Mouse (Mus musculus): Measurements from ENCODE around the gene Ppp1r3d. TPM values are rescaled to one million over a fixed set of nuclear protein-coding genes. Genes with fewer than 3 reads are reported as not detected.

The Ppp1r3d gene
- polyA plus RNA-seq (2012; ENCODE audit: insufficient read depth, insufficient read length, low replicate concordance, missing spikeins) = not detected in 2 replicates

- under 1% methylated on average over 74 of the region's 74 CpGs for WGBS
- peak within 1 kb of the TSS; percentile 48 for H3K27ac ChIP-seq (ENCODE audit: insufficient read depth, low read depth, low read length)
These were observed at the start of gene Ppp1r3d, which contains the start of gene Fam217b for GRCm38 (mm10) chr2:178414261-178415149. Gene Ppp1r3d, minus strand, starts transcription at chr2:178414472. Gene Fam217b, plus strand, starts transcription at chr2:178414524.

GRCm38 (mm10) chr2:178460353-178460752, 46.1 kb upstream of the Ppp1r3d start:
- H3K4me3 ChIP-seq (ENCODE audit: insufficient read depth, low read depth, low read length) = no peak overlapping the region
- TF ChIP-seq POLR2A (IDR thresholded peaks at IDR 0.05; ENCODE audit: insufficient read depth, low read depth, low read length) = no peak
- TF ChIP-seq CTCF (IDR thresholded peaks at IDR 0.05; ENCODE audit: insufficient read depth, low read depth, low read length) = no peak
- peaks cover 6% of the 10 kb centered on the region; the same call in 1 of the 2 replicates for H3K4me1 ChIP-seq (ENCODE audit: control insufficient read depth, insufficient read depth, low read length)
- no peak overlapping the region for H3K27ac ChIP-seq (ENCODE audit: insufficient read depth, low read depth, low read length)
- 60% methylated on average over 5 of the region's 5 CpGs for WGBS

More at GRCm38 (mm10) chr2:178414261-178415149, at the start of gene Ppp1r3d, which contains the start of gene Fam217b:
- peak within 1 kb of the TSS; percentile 62 for H3K4me3 ChIP-seq (ENCODE audit: insufficient read depth, low read depth, low read length)
- H3K4me1 ChIP-seq (ENCODE audit: control insufficient read depth, insufficient read depth, low read length) = peaks cover 21% of the 10 kb centered on the region
- TF ChIP-seq CTCF (IDR thresholded peaks at IDR 0.05; ENCODE audit: insufficient read depth, low read depth, low read length) = no peak
- no peak for TF ChIP-seq POLR2A (IDR thresholded peaks at IDR 0.05; ENCODE audit: insufficient read depth, low read depth, low read length)

DNA sequence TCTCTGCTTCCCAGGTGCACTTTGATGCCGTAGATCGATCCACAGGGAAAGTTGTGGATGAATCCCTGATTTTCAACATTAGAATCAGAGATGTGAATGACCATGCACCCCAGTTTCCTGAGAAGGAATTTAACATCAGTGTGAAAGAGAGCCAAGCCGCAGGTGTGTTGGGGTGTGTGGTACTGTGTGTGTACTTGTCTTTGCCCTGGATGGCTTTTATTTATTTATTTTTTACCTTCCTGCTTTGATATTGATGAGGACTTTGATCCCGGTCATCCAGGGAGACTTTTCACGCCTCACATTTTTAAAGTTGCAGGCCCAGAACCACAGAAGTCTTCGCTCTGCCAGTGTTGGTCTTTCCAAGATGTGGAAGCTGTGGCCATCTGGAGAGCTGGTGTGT, 43.1 kb upstream of the Ppp1r3d start:
- Histone ChIP-seq H3K4me3 (ENCODE audit: insufficient read depth, low read depth, low read length) (no peak overlapping the region), H3K4me1 (ENCODE audit: control insufficient read depth, insufficient read depth, low read length) (peaks cover 9% of the 10 kb centered on the region; the same call in 1 of the 2 replicates), H3K27ac (ENCODE audit: insufficient read depth, low read depth, low read length) (no peak overlapping the region)
- TF ChIP-seq CTCF (IDR thresholded peaks at IDR 0.05; ENCODE audit: insufficient read depth, low read depth, low read length) (no peak), POLR2A (IDR thresholded peaks at IDR 0.05; ENCODE audit: insufficient read depth, low read depth, low read length) (no peak)
- 95% methylated on average over 6 of the region's 6 CpGs for WGBS

- no peak overlapping the region for H3K4me3 ChIP-seq (ENCODE audit: insufficient read depth, low read depth, low read length)
- no peak overlapping the region for H3K27ac ChIP-seq (ENCODE audit: insufficient read depth, low read depth, low read length)
- 23% methylated on average over 17 of the region's 17 CpGs for WGBS
- peaks cover 5% of the 10 kb centered on the region; the same call in 1 of the 2 replicates for H3K4me1 ChIP-seq (ENCODE audit: control insufficient read depth, insufficient read depth, low read length)
- TF ChIP-seq POLR2A (IDR thresholded peaks at IDR 0.05; ENCODE audit: insufficient read depth, low read depth, low read length) (no peak), CTCF (IDR thresholded peaks at IDR 0.05; ENCODE audit: insufficient read depth, low read depth, low read length) (no peak)
These were observed 40.6 kb upstream of the Ppp1r3d start for GRCm38 (mm10) chr2:178454664-178455516.

GRCm38 (mm10) chr2:178450961-178451360, 36.7 kb upstream of the Ppp1r3d start:
- peaks cover 5% of the 10 kb centered on the region; the same call in 1 of the 2 replicates for H3K4me1 ChIP-seq (ENCODE audit: control insufficient read depth, insufficient read depth, low read length)
- H3K4me3 ChIP-seq (ENCODE audit: insufficient read depth, low read depth, low read length) = no peak overlapping the region
- WGBS = 74% methylated on average over 10 of the region's 10 CpGs
- no peak for TF ChIP-seq POLR2A (IDR thresholded peaks at IDR 0.05; ENCODE audit: insufficient read depth, low read depth, low read length)
- TF ChIP-seq CTCF (IDR thresholded peaks at IDR 0.05; ENCODE audit: insufficient read depth, low read depth, low read length) = no peak
- no peak overlapping the region for H3K27ac ChIP-seq (ENCODE audit: insufficient read depth, low read depth, low read length)

DNA sequence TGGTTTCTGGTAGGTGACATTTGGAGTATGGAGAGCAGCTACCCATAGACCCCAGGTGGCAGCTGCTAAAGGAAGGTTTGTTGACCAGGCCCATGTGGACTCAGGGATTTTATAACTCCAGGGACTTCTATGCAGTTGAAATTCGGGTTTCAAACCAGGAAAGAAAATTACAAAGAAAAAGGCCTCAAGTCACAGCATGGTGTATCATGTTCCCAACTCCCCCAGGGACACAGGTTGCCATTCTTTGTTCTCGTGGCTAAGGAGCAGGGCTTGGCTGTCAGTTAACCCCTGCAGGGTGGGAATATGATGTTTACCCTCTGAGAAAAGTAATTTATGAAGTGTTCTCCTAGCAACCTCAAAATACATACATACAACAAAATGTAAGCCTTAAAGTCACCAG, 36.0 kb upstream of the Ppp1r3d start:
- H3K27ac ChIP-seq (ENCODE audit: insufficient read depth, low read depth, low read length) = no peak overlapping the region
- H3K4me3 ChIP-seq (ENCODE audit: insufficient read depth, low read depth, low read length) = no peak overlapping the region
- 53% methylated on average over 2 of the region's 2 CpGs for WGBS
- peaks cover 1% of the 10 kb centered on the region; the same call in 1 of the 2 replicates for H3K4me1 ChIP-seq (ENCODE audit: control insufficient read depth, insufficient read depth, low read length)
- TF ChIP-seq POLR2A (IDR thresholded peaks at IDR 0.05; ENCODE audit: insufficient read depth, low read depth, low read length) (no peak), CTCF (IDR thresholded peaks at IDR 0.05; ENCODE audit: insufficient read depth, low read depth, low read length) (no peak)

GRCm38 (mm10) chr2:178449386-178449785, 35.1 kb upstream of the Ppp1r3d start:
- TF ChIP-seq POLR2A (IDR thresholded peaks at IDR 0.05; ENCODE audit: insufficient read depth, low read depth, low read length) = no peak
- no peak for TF ChIP-seq CTCF (IDR thresholded peaks at IDR 0.05; ENCODE audit: insufficient read depth, low read depth, low read length)
- 64% methylated on average over 4 of the region's 4 CpGs for WGBS
- H3K4me1 ChIP-seq (ENCODE audit: control insufficient read depth, insufficient read depth, low read length) = no peaks in the 10 kb centered on the region
- H3K27ac ChIP-seq (ENCODE audit: insufficient read depth, low read depth, low read length) = no peak overlapping the region
- no peak overlapping the region for H3K4me3 ChIP-seq (ENCODE audit: insufficient read depth, low read depth, low read length)

DNA sequence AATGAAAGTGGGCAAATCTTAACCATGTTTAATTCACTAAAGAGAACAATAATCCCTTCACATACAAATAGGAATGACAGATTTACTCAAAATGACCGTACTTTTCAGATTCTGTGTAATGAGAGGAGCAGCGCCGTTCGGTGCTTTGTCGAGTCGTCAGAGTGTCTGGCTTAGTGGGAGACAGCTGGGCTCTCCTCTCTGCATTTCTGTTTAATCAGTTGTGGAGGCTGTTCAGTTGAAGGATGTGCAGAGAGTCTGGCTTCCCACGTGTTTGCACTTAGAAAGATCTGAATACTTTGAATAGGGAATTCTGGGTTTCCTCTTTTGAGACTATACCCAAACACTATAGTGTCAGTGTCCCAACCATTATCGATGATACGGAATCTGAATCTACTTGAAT, 23.0 kb upstream of the Ppp1r3d start:
- no peak overlapping the region for H3K4me3 ChIP-seq (ENCODE audit: insufficient read depth, low read depth, low read length)
- no peak for TF ChIP-seq POLR2A (IDR thresholded peaks at IDR 0.05; ENCODE audit: insufficient read depth, low read depth, low read length)
- TF ChIP-seq CTCF (IDR thresholded peaks at IDR 0.05; ENCODE audit: insufficient read depth, low read depth, low read length) = no peak
- no peaks in the 10 kb centered on the region for H3K4me1 ChIP-seq (ENCODE audit: control insufficient read depth, insufficient read depth, low read length)
- H3K27ac ChIP-seq (ENCODE audit: insufficient read depth, low read depth, low read length) = no peak overlapping the region
- WGBS = 54% methylated on average over 9 of the region's 9 CpGs
